Mouse (Mus musculus) urinary bladder, adult 2 months (tissue): ENCODE results near the gene Ralgps2. TPM values are rescaled to one million over a fixed set of nuclear protein-coding genes. Genes with fewer than 3 reads are reported as not detected.

Experiments used
- DNase-seq: peaks from one replicate; pipeline ENCODE4 v3.0.0; 2022; ENCODE audit warnings: low spot score
- polyA plus RNA-seq: library from polyadenylated mRNA; depleted of rRNA; stranded (reverse); fragments of >200 nt; gene quantifications from 2 replicates; pipeline ENCODE4 v1.2.3, GENCODE M21; 2012

Gene Ralgps2
- polyA plus RNA-seq, 1 experiment = 8.2 TPM

GRCm38 (mm10) chr1:156819236-156819635, 120.2 kb downstream of the Ralgps2 start:
- DNase-seq = no peak

GRCm38 (mm10) chr1:156813485-156813884, 125.9 kb downstream of the Ralgps2 start:
- DNase-seq = no peak

- DNase-seq = no peak
These were observed 126.7 kb downstream of the Ralgps2 start for GRCm38 (mm10) chr1:156812716-156813115.

- no peak for DNase-seq
These were observed 127.5 kb downstream of the Ralgps2 start for GRCm38 (mm10) chr1:156811928-156812327.

GRCm38 (mm10) chr1:156808332-156808731, 131.1 kb downstream of the Ralgps2 start:
- DNase-seq = no peak

GRCm38 (mm10) chr1:156801276-156801675, 138.2 kb downstream of the Ralgps2 start:
- DNase-seq = no peak

- no peak for DNase-seq
These were observed 143.2 kb downstream of the Ralgps2 start for GRCm38 (mm10) chr1:156796251-156796650.

- no peak for DNase-seq
These were observed 149.5 kb downstream of the Ralgps2 start for GRCm38 (mm10) chr1:156789844-156790490.

GRCm38 (mm10) chr1:156787164-156787863, 152.1 kb downstream of the Ralgps2 start:
- DNase-seq = no peak

- no peak for DNase-seq
These were observed 153.4 kb downstream of the Ralgps2 start for GRCm38 (mm10) chr1:156786074-156786473.

GRCm38 (mm10) chr1:156784974-156785373, 154.5 kb downstream of the Ralgps2 start:
- no peak for DNase-seq

GRCm38 (mm10) chr1:156784116-156784515, 155.3 kb downstream of the Ralgps2 start:
- DNase-seq = no peak

GRCm38 (mm10) chr1:156781971-156782850, 157.2 kb downstream of the Ralgps2 start:
- DNase-seq = no peak

- DNase-seq = peak; percentile 26
These were observed 158.2 kb downstream of the Ralgps2 start for GRCm38 (mm10) chr1:156781076-156781741.

GRCm38 (mm10) chr1:156780234-156781005, 159.0 kb downstream of the Ralgps2 start:
- no peak for DNase-seq

- no peak for DNase-seq
These were observed 159.8 kb downstream of the Ralgps2 start for GRCm38 (mm10) chr1:156779595-156779994.

GRCm38 (mm10) chr1:156778977-156779376, 160.4 kb downstream of the Ralgps2 start:
- DNase-seq = no peak

GRCm38 (mm10) chr1:156777896-156778295, 161.5 kb downstream of the Ralgps2 start:
- no peak for DNase-seq

- DNase-seq = no peak
These were observed 163.4 kb downstream of the Ralgps2 start for GRCm38 (mm10) chr1:156775983-156776382.

- no peak for DNase-seq
These were observed 164.2 kb downstream of the Ralgps2 start for GRCm38 (mm10) chr1:156775190-156775589.

GRCm38 (mm10) chr1:156770845-156771244, 168.6 kb downstream of the Ralgps2 start:
- DNase-seq = no peak
